22 mouse cellular contexts compared by ENCODE assay signal in genomic region chr10:122342356-122342755, GRCm38 (mm10).
DNase-seq lines count a peak whose midpoint lies in the region; ATAC-seq and TF ChIP-seq lines count a peak whose summit lies in the region.
"Had no signal": no experiment of that assay in that cellular context is flagged by ENCODE, and none has a peak within 500 bp of the region (broad histone marks: within the 10 kb centered on the region; RNA-seq: fewer than 3 reads in every experiment).

No protein-coding gene starts in this region.

- TF ChIP-seq CTCF in kidney, postnatal 0 days (IDR thresholded peaks at IDR 0.05; ENCODE audit: low read depth), result no peak

- H3K4me2 ChIP-seq in heart, embryonic 16.5 days (ENCODE audit: low read depth, low read length), result peak overlapping the region; percentile 37; the same call in 1 of the 2 replicates
- H3K4me2 ChIP-seq in heart, embryonic 11.5 days, result no peak overlapping the region
- H3K4me2 ChIP-seq in kidney, postnatal 0 days (ENCODE audit: low read length), result no peak overlapping the region
- H3K4me2 ChIP-seq: forebrain, embryonic 12.5 days; neural tube, embryonic 15.5 days had no signal

- no peak overlapping the region for H3K9ac ChIP-seq in heart, embryonic 16.5 days (ENCODE audit: low read length)
- H3K9ac ChIP-seq in heart, embryonic 11.5 days (ENCODE audit: low read depth, low read length), result no peak overlapping the region
- no peak overlapping the region for H3K9ac ChIP-seq in kidney, postnatal 0 days (ENCODE audit: low read depth, low read length)
- H3K9ac ChIP-seq: forebrain, embryonic 12.5 days; neural tube, embryonic 15.5 days had no signal

- ATAC-seq in heart, embryonic 16.5 days (replicated peaks; ENCODE audit: extremely low read depth, insufficient read depth, low FRiP score), result peak; percentile 41; the same call in 1 of the 2 replicates
- ATAC-seq in heart, embryonic 11.5 days (replicated peaks; ENCODE audit: insufficient number of reproducible peaks, low FRiP score, low TSS enrichment), result no peak
- no peak; the same call in 1 of the 2 replicates for ATAC-seq in kidney, postnatal 0 days (replicated peaks; ENCODE audit: low FRiP score, low read depth)
- ATAC-seq: activated CD4-positive, CD25-positive, alpha-beta regulatory T cell, adult 4 months; hindbrain, embryonic 16.5 days; midbrain, embryonic 16.5 days had no signal

- H3K27ac ChIP-seq in heart, embryonic 16.5 days (ENCODE audit: low read length), result no peak overlapping the region
- no peak overlapping the region for H3K27ac ChIP-seq in heart, embryonic 11.5 days (ENCODE audit: low read depth, low read length)
- peak overlapping the region; percentile 25; the same call in 1 of the 2 replicates for H3K27ac ChIP-seq in kidney, postnatal 0 days
- H3K27ac ChIP-seq: forebrain, embryonic 12.5 days; left cerebral cortex, adult 2 months; neural tube, embryonic 15.5 days had no signal

- peak; percentile 4 for DNase-seq in adrenal gland, postnatal 10 days
- DNase-seq in adrenal gland, postnatal 4 days (ENCODE audit: low spot score in 2 of 2), result no peak
- peak; percentile 82 for DNase-seq in kidney, postnatal 0 days (ENCODE audit: low spot score)
- no peak for DNase-seq in kidney, postnatal 25 days
- peak; percentile 20 for DNase-seq in kidney, postnatal 10 days
- no peak for DNase-seq in frontal cortex, postnatal 10 days (ENCODE audit: low spot score in 2 of 2)
- DNase-seq: cerebellum, adult 9-11 months; layer of hippocampus, adult 9-11 months; left cerebral cortex, postnatal 4 days; liver; lung, postnatal 36 days; spleen, adult 18-20 months; thymus, postnatal 4 days had no signal

- no peaks in the 10 kb centered on the region for H3K36me3 ChIP-seq in heart, embryonic 16.5 days (ENCODE audit: control insufficient read depth, insufficient read depth)
- H3K36me3 ChIP-seq in heart, embryonic 11.5 days (ENCODE audit: control insufficient read depth, insufficient read depth, low read length), result no peaks in the 10 kb centered on the region
- H3K36me3 ChIP-seq in kidney, postnatal 0 days (ENCODE audit: insufficient read depth, low read length), result no peaks in the 10 kb centered on the region
- H3K36me3 ChIP-seq: forebrain, embryonic 12.5 days; G1E; neural tube, embryonic 15.5 days had no signal

- no peaks in the 10 kb centered on the region for H3K9me3 ChIP-seq in heart, embryonic 16.5 days (replicated peaks; ENCODE audit: control insufficient read depth, low read length)
- no peaks in the 10 kb centered on the region for H3K9me3 ChIP-seq in heart, embryonic 11.5 days (replicated peaks; ENCODE audit: control insufficient read depth, low read length)
- H3K9me3 ChIP-seq in kidney, postnatal 0 days (replicated peaks; ENCODE audit: low read length), result no peaks in the 10 kb centered on the region
- H3K9me3 ChIP-seq: forebrain, embryonic 12.5 days; neural tube, embryonic 15.5 days had no signal

- WGBS in heart, embryonic 16.5 days, result 44% methylated on average over 12 of the region's 12 CpGs
- 50% methylated on average over 12 of the region's 12 CpGs for WGBS in heart, embryonic 11.5 days (ENCODE audit: insufficient replicate concordance)
- WGBS in kidney, postnatal 0 days, result 62% methylated on average over 12 of the region's 12 CpGs

- no peaks in the 10 kb centered on the region for H3K27me3 ChIP-seq in heart, embryonic 16.5 days (ENCODE audit: control insufficient read depth, insufficient read depth, low read length)
- H3K27me3 ChIP-seq in heart, embryonic 11.5 days (ENCODE audit: control insufficient read depth, insufficient read depth, low read length), result no peaks in the 10 kb centered on the region
- H3K27me3 ChIP-seq in kidney, postnatal 0 days (ENCODE audit: insufficient read depth, low read length), result no peaks in the 10 kb centered on the region
- H3K27me3 ChIP-seq: forebrain, embryonic 12.5 days; neural tube, embryonic 15.5 days had no signal

- H3K4me1 ChIP-seq in heart, embryonic 16.5 days (ENCODE audit: control insufficient read depth, insufficient read depth, low read length), result no peaks in the 10 kb centered on the region
- H3K4me1 ChIP-seq in heart, embryonic 11.5 days (ENCODE audit: control insufficient read depth, insufficient read depth, low read length), result no peaks in the 10 kb centered on the region
- no peaks in the 10 kb centered on the region for H3K4me1 ChIP-seq in kidney, postnatal 0 days (replicated peaks; ENCODE audit: insufficient read depth, low read length)
- H3K4me1 ChIP-seq: forebrain, embryonic 12.5 days; neural tube, embryonic 15.5 days had no signal

- H3K4me3 ChIP-seq in heart, embryonic 16.5 days (ENCODE audit: low read length), result no peak overlapping the region
- H3K4me3 ChIP-seq in heart, embryonic 11.5 days (ENCODE audit: low read depth, low read length), result no peak overlapping the region
- no peak overlapping the region for H3K4me3 ChIP-seq in kidney, postnatal 0 days (replicated peaks; ENCODE audit: low read depth, low read length)
- H3K4me3 ChIP-seq: forebrain, embryonic 12.5 days; left cerebral cortex, adult 2 months; neural tube, embryonic 15.5 days had no signal

Comparison
In these comparisons a context has a peak if more than half of its experiments do, and no peak if none do; other contexts are left out.
1. DNase-seq: peak in adrenal gland, postnatal 10 days (single experiment), kidney, postnatal 0 days (single experiment) and kidney, postnatal 10 days (single experiment); none in adrenal gland, postnatal 4 days (0 of 2), kidney, postnatal 25 days (0 of 2) and frontal cortex, postnatal 10 days (0 of 2).